Mouse (Mus musculus): ENCODE results near the gene 4930415O20Rik.
A peak's percentile ranks its signal among the peaks of the same experiment; 100 is the strongest.

4930415O20Rik gene

DNA sequence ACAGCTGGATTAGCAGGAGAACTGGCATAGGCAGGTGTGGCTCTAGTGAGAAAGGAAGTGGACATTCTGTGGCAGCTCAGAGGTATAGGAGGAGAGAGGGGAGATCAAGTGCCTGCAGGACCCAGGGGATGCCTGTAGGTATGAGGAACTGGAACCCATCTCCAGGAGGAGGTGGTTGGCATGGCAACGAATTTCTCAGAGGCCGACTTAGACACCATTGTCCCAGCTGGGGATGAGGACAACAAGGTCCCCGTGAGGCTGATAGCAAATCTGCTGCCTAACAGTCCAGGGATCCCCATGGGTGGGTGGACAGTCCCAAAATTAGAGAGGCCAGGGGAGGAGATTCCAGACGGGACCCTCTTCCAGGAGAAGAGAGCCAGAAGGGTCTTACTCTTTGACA, 62.1 kb downstream of the 4930415O20Rik start:
- no peak for DNase-seq

- DNase-seq: peak; percentile 36
Observed at GRCm38 (mm10) chr15:98633822-98634470, 63.1 kb downstream of the 4930415O20Rik start.

- DNase-seq: peak; percentile 75
Observed at GRCm38 (mm10) chr15:98634541-98635081, 63.8 kb downstream of the 4930415O20Rik start.

DNA sequence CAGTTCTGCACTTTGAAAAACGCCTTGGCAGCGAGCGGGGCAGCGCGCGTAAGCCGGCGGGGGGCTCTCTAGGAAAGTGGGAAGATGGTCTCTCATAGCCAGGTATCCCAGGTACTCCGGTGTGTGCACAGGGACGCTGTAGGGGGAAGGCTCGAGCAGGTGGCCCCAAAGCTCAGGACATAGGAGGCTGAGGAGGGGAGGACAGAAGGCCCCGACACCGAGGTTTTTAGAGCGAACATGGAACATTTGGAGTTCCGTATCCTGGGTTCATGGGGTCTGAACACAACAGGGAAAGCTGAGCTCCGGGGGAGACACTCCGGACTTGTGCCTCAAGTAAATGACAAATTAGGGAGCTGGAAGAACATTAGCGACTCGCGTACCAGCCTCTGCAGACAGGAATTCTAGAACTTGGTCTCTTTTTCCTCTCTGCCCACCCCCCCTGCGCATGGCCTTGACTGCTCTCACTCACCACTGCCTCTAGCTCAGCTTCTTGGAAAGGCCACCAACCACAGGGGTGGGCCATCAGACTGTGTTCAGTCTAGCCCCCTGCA, 64.6 kb downstream of the 4930415O20Rik start:
- no peak for DNase-seq

- no peak for DNase-seq
Observed at GRCm38 (mm10) chr15:98636517-98636916, 65.7 kb downstream of the 4930415O20Rik start.

DNA sequence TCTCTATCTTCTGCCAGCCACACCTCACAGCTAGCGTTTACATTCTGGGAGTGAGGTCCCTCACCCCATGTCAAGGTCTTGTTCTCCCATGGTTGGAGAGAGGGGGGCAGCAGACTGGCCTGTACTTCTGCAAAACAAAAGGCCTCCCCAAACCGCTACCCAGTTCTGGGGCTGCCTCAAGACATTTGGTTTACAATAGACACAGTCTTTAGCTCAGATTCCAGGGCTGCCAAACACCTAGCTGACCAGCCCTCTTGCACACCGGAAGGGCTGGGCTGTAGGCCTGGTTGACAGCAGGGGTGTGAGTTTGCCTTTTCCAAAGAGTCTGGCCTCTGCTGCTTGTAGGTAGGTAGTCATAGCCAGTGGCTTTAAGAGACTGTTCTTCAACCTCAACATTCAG, 66.4 kb downstream of the 4930415O20Rik start:
- no peak for DNase-seq
